Mouse (Mus musculus) intestine, embryonic 16.5 days (tissue): Measurements from ENCODE around the gene Vmac. TPM values are rescaled to one million over a fixed set of nuclear protein-coding genes. Genes with fewer than 3 reads are reported as not detected.
A peak's percentile ranks its signal among the peaks of the same experiment; 100 is the strongest.

Source experiments
- ATAC-seq: fragments of 200-750 bp; cut with Nextera tagmentation; 2 replicates; pipeline ENCODE4 v1.8.0; 2017; ENCODE audit warnings: moderate TSS enrichment, moderate library complexity
- H3K27ac ChIP-seq: fragments of 300-500 bp; sonication (generic); 2 replicates; pipeline ENCODE4 v1.5.1; 2014; ENCODE audit warnings: mild to moderate bottlenecking, low read length
- H3K27me3 ChIP-seq: fragments of 300-500 bp; sonication (generic); replicated peaks from 2 replicates; pipeline ENCODE4 v1.6.1; 2014; ENCODE audit warnings: low read length, control low read depth, mixed read lengths; ENCODE audit not compliant: control insufficient read depth, insufficient read depth
- H3K36me3 ChIP-seq: fragments of 300-500 bp; sonication (generic); 2 replicates; pipeline ENCODE4 v1.6.1; 2014; ENCODE audit warnings: low read length, control low read depth; ENCODE audit not compliant: control insufficient read depth, insufficient read depth
- H3K4me1 ChIP-seq: fragments of 300-500 bp; sonication (generic); 2 replicates; pipeline ENCODE4 v1.6.1; 2014; ENCODE audit warnings: low read length, control low read depth, mixed read lengths; ENCODE audit not compliant: control insufficient read depth, insufficient read depth
- H3K4me2 ChIP-seq: fragments of 300-500 bp; sonication (generic); 2 replicates; pipeline ENCODE4 v1.6.1; 2014; ENCODE audit warnings: low read depth, low read length, control low read depth
- H3K4me3 ChIP-seq: fragments of 300-500 bp; sonication (generic); 2 replicates; pipeline ENCODE4 v1.5.1; 2014; ENCODE audit warnings: mild to moderate bottlenecking, low read length
- H3K9ac ChIP-seq: fragments of 300-500 bp; sonication (generic); 2 replicates; pipeline ENCODE4 v1.6.1; 2014; ENCODE audit warnings: low read depth, low read length
- H3K9me3 ChIP-seq: fragments of 300-500 bp; sonication (generic); 2 replicates; pipeline ENCODE4 v1.6.1; 2016; ENCODE audit warnings: low read length, control low read depth; ENCODE audit not compliant: control insufficient read depth
- WGBS: fragments of 180-500 bp; shearing (Covaris S2); extraction: QIAGEN DNeasy Blood & Tissue Kit; methylation state at CpG from one replicate; pipeline ENCODE4 v1.1.7; 2014; 5-methylcytosine and 5-hydroxymethylcytosine counted together
- polyA plus RNA-seq: library from polyadenylated mRNA; unstranded; fragments of >200 nt; fragmentation: Nextera tagmentation; extraction: Ambion mirVana; gene quantifications from 2 replicates; pipeline ENCODE4 v1.2.1, GENCODE M21; 2015

Gene Vmac
- 15.7 and 16.6 TPM in 2 replicates for polyA plus RNA-seq

DNA sequence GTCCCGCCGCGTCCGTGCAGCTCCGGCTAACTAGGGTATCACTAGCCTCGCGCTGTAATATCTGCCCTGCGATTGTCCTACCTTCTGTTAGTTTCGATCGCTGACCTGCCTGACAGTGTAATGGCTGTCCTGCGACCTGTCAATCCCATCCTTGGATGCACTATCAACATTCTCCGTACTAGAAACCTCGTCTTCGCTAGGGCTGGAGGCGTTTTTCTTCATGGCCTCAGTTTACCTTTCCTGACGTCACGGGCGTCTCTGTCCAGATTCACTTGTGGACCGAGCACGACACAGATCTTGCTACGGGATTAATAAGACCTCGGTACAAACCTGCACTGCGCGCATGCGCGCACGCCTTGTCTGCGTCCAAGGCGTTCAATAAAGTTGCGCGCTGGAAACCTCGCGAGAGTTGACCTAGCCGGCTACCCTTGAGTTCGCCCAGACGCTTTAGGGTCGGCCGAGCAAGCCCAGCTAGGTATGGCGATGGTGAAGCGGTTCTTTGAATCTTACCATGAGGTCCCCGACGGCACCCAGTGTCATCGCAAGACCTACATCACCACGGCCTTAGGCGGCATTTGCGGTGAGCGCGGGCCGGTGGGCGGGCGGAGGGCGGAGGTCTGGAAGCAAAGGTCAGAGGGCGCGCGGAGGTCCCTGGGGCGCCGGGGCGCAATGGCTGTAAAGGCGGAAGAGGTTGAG is at the start of gene Vmac, which contains the start of gene Ndufa11:
Vmac (minus strand) TSS at position 660 of the 696 bp plus-strand sequence.
Ndufa11 (plus strand) TSS at position 405 of the 696 bp plus-strand sequence.
- Histone ChIP-seq H3K4me1 (peaks cover 22% of the 10 kb centered on the region), H3K4me2 (peak within 1 kb of the TSS; percentile 80), H3K9me3 (no peaks in the 10 kb centered on the region), H3K36me3 (0 out of 2 replicates have a peak, but pooled peaks cover 7% of the 10 kb centered on the region), H3K27ac (peak within 1 kb of the TSS; percentile 77), H3K9ac (peak within 1 kb of the TSS; percentile 88), H3K27me3 (no peaks in the 10 kb centered on the region), H3K4me3 (peak within 1 kb of the TSS; percentile 74)
- 0% methylated on average over 59 of the region's 59 CpGs for WGBS
- ATAC-seq = peak; percentile 73

DNA sequence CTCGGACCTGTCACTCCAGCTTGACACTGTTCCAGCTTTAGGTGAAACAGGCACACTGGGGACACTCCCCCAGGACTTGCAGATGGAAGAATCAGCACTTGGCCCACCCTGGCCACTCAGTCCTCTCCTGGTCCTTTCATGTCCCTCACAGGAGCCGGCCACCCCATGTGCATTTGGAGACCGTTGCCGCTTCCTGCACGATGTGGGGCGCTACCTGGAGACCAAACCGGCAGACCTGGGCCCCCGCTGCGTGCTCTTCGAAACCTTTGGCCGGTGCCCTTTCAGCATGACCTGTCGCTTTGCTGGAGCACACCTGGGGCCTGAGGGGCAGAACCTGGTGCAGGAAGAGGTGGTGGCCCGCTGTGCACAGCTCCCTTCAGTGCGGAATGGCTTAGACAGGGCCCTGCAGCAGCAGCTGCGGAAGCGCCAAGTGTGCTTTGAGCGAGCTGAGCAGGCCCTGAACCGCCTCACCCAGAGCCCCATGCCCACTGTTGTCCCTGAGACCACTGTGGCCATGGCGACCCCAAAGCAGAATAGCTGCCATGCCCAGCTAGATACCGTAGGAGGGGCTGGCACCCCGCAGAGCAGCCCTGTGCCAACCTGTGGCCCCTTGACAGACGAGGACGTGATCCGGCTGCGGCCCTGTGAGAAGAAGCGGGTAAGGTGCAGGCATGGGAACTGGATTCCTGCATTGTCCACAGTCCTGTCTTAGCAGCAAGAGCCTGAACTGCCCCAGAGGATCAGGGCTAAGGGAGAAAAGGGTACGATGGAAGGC is 49.0 kb upstream of the Vmac start:
- H3K9me3 ChIP-seq = no peaks in the 10 kb centered on the region
- ATAC-seq = no peak
- H3K27me3 ChIP-seq = no peaks in the 10 kb centered on the region
- no peak overlapping the region for H3K27ac ChIP-seq
- H3K4me1 ChIP-seq = peaks cover 18% of the 10 kb centered on the region
- H3K4me3 ChIP-seq = no peak overlapping the region
- H3K4me2 ChIP-seq = no peak overlapping the region
- no peak overlapping the region for H3K9ac ChIP-seq
- 95% methylated on average over 27 of the region's 27 CpGs for WGBS
- peaks cover 25% of the 10 kb centered on the region for H3K36me3 ChIP-seq

DNA sequence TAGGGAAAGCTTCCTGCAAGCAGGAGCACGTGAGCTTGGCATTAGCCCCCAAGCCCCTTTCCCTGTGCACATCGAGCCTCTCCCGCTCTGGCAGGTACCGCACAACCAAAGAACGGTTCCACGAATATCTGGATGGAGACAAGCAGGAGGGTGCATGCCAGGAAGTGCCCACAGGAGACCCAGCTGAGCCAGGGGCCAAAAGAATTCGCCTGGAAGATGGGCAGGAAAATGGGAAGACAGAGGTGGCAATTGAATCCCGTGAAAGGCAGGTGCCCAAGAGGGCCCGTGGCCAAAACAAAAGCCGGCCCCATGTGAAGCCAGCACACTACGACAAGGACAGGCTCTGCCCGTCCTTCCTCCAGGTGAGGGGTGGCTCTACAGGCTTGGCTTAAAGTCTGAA is 47.6 kb upstream of the Vmac start:
- ATAC-seq = no peak
- WGBS = 50% methylated on average over 12 of the region's 12 CpGs
- H3K4me2 ChIP-seq = peak overlapping the region; percentile 71
- peak overlapping the region; percentile 83 for H3K4me3 ChIP-seq
- H3K36me3 ChIP-seq = peaks cover 22% of the 10 kb centered on the region
- H3K9ac ChIP-seq = peak overlapping the region; percentile 91
- peak overlapping the region; percentile 96 for H3K27ac ChIP-seq
- no peaks in the 10 kb centered on the region for H3K27me3 ChIP-seq
- peaks cover 24% of the 10 kb centered on the region for H3K4me1 ChIP-seq
- H3K9me3 ChIP-seq = no peaks in the 10 kb centered on the region

DNA sequence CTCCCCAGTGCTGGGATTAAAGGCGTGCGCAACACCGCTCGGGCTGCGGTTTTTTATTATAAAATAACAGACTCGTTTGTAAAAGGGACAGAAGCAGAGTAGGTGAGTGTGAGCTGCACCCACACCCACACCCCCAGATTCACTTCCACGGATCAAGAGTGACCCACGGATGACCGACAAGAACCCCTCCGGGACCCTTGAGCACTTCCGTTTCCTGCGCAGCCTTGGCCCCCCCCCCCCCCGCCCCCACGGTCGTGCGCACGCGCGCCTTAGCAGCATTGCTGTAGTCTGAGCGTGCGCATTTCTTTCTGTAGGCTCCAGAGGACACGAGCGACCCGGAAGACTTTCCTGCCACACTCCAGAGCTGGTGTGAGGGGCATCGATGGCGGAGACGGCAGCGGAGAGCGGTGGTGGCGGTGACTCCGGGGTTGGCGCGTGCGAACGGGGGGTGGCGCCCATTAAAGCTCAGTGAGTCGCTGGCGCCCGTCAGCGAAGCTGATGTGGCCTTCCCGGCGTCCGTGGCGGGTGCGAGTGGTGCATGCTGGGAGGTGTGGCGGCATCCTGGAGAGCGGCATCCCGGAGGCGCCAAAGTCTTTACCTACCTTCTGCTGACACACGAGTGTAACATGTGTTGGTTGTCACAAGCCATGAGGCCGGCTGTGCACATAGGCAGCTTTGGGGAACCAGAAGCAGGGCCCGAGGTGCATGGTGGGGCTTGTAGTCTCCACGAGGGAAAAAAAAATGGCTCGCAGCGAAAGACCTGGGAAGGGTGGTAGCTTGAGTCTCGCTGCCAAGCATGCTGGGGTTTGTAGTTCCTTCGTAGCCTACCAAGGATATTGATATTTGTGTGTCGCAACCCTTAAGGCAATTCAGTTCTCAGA is 46.9 kb upstream of the Vmac start, which contains the start of gene Dus3l:
Dus3l (plus strand) TSS at position 284 of the 881 bp plus-strand sequence.
- peak; percentile 80 for ATAC-seq
- H3K9me3 ChIP-seq = no peaks in the 10 kb centered on the region
- WGBS = under 1% methylated on average over 58 of the region's 58 CpGs
- H3K36me3 ChIP-seq = peaks cover 22% of the 10 kb centered on the region
- H3K9ac ChIP-seq = peak within 1 kb of the TSS; percentile 91
- peaks cover 24% of the 10 kb centered on the region for H3K4me1 ChIP-seq
- H3K4me3 ChIP-seq = peak within 1 kb of the TSS; percentile 83
- H3K27me3 ChIP-seq = no peaks in the 10 kb centered on the region
- H3K27ac ChIP-seq = peak within 1 kb of the TSS; percentile 96
- H3K4me2 ChIP-seq = peak within 1 kb of the TSS; percentile 71

DNA sequence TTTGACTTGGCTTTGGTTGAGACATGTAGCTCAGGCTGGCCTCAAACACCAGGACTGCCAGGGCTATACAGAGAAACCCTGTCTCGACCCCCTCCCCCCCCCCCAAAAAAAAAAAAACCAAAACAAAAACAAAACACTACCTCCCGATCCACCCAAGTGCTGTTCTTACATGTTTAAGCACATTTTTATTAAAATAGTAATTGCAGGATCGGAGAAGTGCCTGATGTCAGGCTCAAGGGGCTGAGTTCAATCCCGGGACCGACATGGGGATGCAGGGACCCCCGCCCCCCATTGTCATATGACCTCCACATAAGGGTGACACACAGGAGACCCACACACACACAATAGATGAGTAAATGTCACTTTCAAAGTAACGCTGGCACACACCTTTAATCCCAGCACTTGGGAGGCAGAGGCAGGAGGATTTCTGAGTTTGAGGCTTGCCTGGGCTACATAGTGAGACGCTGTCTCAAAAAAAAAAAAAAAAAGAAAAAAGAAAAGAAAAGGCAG is 46.0 kb upstream of the Vmac start:
- no peaks in the 10 kb centered on the region for H3K27me3 ChIP-seq
- no peaks in the 10 kb centered on the region for H3K9me3 ChIP-seq
- peak overlapping the region; percentile 71 for H3K4me2 ChIP-seq
- H3K36me3 ChIP-seq = peaks cover 18% of the 10 kb centered on the region
- WGBS = 69% methylated on average over 8 of the region's 8 CpGs
- peak overlapping the region; percentile 91; the same call in 1 of the 2 replicates for H3K9ac ChIP-seq
- H3K4me3 ChIP-seq = peak overlapping the region; percentile 83
- no peak for ATAC-seq
- peaks cover 24% of the 10 kb centered on the region for H3K4me1 ChIP-seq
- H3K27ac ChIP-seq = peak overlapping the region; percentile 96

DNA sequence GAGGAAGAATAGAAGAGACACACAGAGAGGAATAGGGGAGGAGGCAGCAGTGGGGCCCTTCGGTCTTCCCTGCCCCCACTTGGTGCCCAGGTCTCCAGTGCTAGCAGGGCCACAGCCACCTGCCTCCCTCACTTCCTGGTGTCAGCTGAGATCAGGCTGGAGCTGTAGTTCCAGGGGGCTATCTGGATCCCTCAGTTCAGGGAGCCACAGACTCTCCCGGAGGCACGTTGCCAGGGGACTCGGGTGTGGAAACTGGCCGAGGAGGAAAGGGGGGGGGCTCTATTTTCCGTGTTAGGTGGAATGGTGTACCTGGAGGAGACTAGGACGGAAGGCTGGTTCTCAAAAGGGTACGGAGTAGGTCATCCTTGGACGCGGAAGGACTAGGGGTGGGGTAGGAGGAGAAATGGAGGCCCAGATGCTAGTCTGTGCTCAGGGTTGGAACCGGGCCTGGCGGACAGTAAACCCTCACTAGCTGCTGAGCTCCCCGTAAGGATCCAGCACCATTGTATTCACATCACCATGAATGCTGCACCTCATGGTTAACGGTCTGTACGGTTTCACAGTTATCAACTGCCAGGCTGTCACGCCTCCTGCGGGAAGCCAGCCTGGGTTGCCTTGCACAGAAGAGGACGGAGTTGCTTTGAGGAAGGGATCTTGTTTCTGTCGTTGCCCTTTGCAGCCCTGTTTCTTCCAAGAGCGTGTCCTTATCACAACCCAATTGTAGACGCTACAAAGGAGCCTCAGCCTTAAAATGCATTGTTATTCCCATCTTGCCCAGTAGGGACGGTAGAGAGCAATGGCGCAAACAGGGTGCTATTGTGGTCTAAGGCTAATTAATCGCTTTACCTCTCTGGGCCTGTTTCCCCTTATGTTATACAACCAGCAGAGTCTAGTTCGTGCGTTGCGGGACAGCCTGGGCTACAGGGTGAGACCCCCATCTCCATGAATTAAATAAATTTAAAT is 45.2 kb upstream of the Vmac start:
- H3K9me3 ChIP-seq = no peaks in the 10 kb centered on the region
- H3K27ac ChIP-seq = peak overlapping the region; percentile 78
- ATAC-seq = no peak
- peak overlapping the region; percentile 79; the same call in 1 of the 2 replicates for H3K9ac ChIP-seq
- H3K36me3 ChIP-seq = peaks cover 14% of the 10 kb centered on the region
- H3K4me3 ChIP-seq = no peak overlapping the region
- WGBS = 41% methylated on average over 27 of the region's 27 CpGs
- peaks cover 25% of the 10 kb centered on the region for H3K4me1 ChIP-seq
- H3K4me2 ChIP-seq = peak overlapping the region; percentile 79
- no peaks in the 10 kb centered on the region for H3K27me3 ChIP-seq

DNA sequence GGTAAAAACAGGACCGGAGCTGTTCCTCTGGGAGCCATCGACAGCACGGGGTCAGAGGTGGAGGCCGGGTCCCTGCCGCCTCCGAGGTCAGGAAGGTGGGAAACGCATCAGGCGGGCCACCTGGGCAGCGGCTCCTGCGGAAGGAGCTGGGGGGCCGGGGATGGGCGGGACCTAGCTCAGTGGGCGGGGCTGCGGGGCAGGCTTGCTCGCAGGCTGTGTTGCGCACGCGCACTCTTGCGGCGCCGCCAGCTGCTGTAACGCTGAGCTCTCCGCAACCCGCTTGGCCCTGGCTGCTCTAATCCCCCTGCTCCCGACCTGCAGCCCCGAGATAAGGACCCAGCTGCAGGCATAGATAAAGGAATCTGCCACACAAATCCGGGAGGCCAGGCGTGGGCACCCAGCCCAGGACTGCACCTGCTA is 44.2 kb upstream of the Vmac start:
- Histone ChIP-seq H3K4me2 (peak overlapping the region; percentile 79), H3K4me3 (peak overlapping the region; percentile 62), H3K27ac (peak overlapping the region; percentile 78), H3K36me3 (peaks cover 7% of the 10 kb centered on the region; the same call in 1 of the 2 replicates), H3K27me3 (no peaks in the 10 kb centered on the region), H3K9ac (peak overlapping the region; percentile 79), H3K9me3 (no peaks in the 10 kb centered on the region), H3K4me1 (peaks cover 33% of the 10 kb centered on the region)
- under 1% methylated on average over 28 of the region's 28 CpGs for WGBS
- ATAC-seq = peak; percentile 42

DNA sequence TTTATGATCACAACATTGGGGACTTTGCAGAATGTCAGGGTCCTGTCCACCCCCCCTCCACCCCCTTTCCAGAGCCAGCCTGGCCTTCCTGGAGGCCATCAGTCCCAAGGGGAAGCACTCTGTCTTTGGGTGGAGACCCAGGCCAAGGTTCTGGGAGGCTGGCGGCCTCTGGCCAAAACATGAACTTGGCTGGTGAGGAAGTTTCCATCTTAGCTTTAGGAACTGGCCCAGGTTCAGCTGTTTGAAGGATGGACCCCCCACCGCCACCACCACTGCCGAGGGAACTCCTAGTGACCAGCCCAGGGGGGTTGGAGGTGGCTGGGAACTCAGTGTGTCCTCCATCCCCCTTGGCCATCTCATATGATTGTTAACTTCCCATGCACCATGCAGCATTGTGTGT is 43.3 kb upstream of the Vmac start:
- Histone ChIP-seq H3K9ac (no peak overlapping the region), H3K27ac (no peak overlapping the region), H3K4me1 (peaks cover 37% of the 10 kb centered on the region), H3K4me2 (no peak overlapping the region), H3K36me3 (no peaks in the 10 kb centered on the region), H3K4me3 (no peak overlapping the region), H3K9me3 (no peaks in the 10 kb centered on the region), H3K27me3 (no peaks in the 10 kb centered on the region; the same call in 1 of the 2 replicates)
- no peak for ATAC-seq
- WGBS = 75% methylated on average over 3 of the region's 3 CpGs
